Mouse (Mus musculus) E14TG2a.4 (cell line): Measurements from ENCODE around the gene Stag1.

Experiments used
- H3K27me3 ChIP-seq: 2 replicates; pipeline ENCODE4 v1.6.1; 2014; ENCODE audit warnings: low read length, control low read depth; ENCODE audit not compliant: insufficient read depth
- H3K36me3 ChIP-seq: 2 replicates; pipeline ENCODE4 v1.6.1; 2014; ENCODE audit warnings: low read length, control low read depth; ENCODE audit not compliant: insufficient read depth
- H3K4me1 ChIP-seq: replicated peaks from 2 replicates; pipeline ENCODE4 v1.6.1; 2014; ENCODE audit warnings: low read depth, low read length, control low read depth
- H3K4me3 ChIP-seq: replicated peaks from 2 replicates; pipeline ENCODE4 v1.5.1; 2014; ENCODE audit warnings: mild to moderate bottlenecking, low read length
- H3K9me3 ChIP-seq: 2 replicates; pipeline ENCODE4 v1.6.1; 2014; ENCODE audit warnings: low read length, control low read depth
- CTCF ChIP-seq: conservative IDR thresholded peaks from 2 replicates; pipeline ENCODE4 v1.5.1; 2014; ENCODE audit warnings: low read length
- NANOG ChIP-seq: IDR thresholded peaks from 2 replicates; pipeline ENCODE4 v1.6.1; 2014; ENCODE audit warnings: borderline replicate concordance, low read length, mixed read lengths
- POU5F1 ChIP-seq: IDR thresholded peaks from 2 replicates; pipeline ENCODE4 v1.6.1; 2014; ENCODE audit warnings: low read length, borderline replicate concordance

Stag1 gene

DNA sequence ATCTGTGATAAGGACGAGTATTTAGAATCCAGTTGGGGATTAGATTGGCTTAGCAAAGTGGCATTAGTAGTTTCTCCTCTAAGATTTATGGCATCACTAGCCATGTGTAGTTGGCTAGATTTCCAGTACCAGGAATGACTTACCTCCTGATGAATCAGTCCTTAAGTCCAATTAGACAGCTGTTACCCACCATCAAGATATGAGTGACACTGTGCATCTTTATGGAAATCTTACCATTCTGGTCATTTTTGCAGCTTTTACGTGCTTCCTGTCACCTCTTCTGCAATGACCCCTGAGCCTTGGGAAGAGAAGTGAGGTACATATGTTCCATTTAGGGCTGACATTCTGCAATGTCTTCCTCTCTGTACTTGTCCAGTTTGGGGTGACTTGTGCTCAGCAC, 28.7 kb downstream of the Stag1 start:
- Histone ChIP-seq H3K4me1 (no peaks in the 10 kb centered on the region), H3K36me3 (no peaks in the 10 kb centered on the region), H3K27me3 (peaks cover 4% of the 10 kb centered on the region; the same call in 1 of the 2 replicates), H3K9me3 (no peaks in the 10 kb centered on the region), H3K4me3 (no peak overlapping the region)
- TF ChIP-seq NANOG (no peak), CTCF (no peak), POU5F1 (no peak)

DNA sequence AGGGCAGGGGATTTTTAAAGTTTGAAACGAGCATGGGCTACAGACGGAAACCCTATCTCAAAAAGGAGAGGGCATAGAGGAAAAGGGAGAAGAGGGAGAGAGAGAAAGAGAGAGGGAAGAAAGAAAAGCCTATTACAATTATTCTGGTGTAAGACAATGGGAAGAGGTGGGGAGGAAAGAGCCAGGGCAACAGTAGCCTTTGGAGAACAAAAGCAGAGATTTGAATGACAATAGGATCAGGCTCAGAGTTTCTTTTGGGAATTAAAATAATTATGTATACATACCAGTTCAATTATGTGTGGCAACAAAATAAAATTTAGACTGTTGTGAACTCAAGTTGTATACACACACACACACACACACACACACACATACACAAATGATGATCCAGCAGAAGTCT, 43.2 kb downstream of the Stag1 start:
- Histone ChIP-seq H3K9me3 (no peaks in the 10 kb centered on the region), H3K4me1 (peaks cover 44% of the 10 kb centered on the region), H3K4me3 (peak overlapping the region; percentile 20; the same call in 1 of the 2 replicates), H3K27me3 (no peaks in the 10 kb centered on the region), H3K36me3 (no peaks in the 10 kb centered on the region)
- TF ChIP-seq CTCF (no peak), POU5F1 (peak; percentile 74; the same call in 1 of the 2 replicates), NANOG (no peak)

DNA sequence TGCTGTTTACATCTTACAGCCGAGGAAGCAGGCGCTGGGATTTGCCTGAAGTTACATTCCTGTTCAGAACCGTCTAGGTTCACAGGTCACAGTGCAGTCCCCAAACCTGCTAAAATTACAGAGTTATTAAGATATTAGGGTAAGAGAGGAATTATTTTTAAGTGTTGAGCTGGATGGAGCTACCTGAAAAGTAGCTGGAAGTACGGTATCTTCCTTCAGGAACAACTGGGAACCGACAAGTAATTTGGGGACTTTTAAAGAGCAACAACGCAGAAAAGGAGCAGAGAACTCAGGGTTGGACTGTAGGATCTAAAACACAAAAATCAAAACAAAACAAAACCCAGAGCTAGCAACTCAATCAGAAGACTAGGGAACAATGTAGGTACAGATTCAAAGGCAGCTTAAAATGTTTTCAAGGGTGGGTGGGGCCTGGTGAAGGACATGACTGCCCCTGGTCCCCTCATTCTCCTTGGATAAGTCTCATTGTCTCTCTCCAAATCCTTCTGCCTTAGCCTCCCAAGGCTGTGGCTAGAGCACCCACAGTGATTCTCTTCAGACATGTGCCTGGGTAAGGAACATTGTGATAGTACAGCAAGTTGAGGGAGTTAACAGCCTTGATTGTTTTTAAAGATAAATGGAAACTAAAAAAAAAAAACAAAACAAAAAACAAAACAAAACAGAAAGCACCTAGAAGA, 43.9 kb downstream of the Stag1 start:
- TF ChIP-seq NANOG (no peak), CTCF (no peak), POU5F1 (no peak)
- Histone ChIP-seq H3K4me3 (peak overlapping the region; percentile 93), H3K27me3 (no peaks in the 10 kb centered on the region), H3K36me3 (no peaks in the 10 kb centered on the region), H3K9me3 (no peaks in the 10 kb centered on the region), H3K4me1 (peaks cover 50% of the 10 kb centered on the region)

DNA sequence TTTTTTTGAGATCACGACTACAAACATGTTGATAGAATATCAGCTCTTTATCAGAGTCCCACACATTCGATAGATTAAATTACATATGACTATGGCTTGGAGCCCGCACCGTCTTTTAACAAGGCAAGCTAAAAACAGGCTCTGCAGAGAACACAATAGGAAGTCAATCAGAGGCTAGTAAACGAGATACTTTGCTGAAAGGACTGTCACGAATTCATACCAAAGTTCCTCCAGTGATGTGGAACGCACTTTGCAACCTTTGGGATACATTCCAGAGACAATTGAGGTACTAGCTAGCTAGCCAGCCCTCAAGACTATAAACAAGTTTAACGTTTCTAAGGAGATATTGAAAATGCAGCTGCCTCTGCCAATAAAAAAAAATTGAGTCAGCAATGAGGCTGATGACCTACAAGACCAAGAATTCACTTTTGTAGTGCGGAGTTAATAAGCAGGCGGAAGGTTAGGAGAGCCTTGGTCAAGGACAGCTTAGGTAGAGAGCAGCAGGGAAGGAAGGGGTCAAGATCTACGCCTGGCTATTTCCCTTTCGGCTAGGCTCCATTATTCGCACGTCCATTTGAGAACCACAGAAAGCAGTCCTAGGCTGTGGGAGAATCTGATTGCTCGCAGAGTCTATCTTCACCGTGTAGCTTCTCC, 44.7 kb downstream of the Stag1 start:
- no peaks in the 10 kb centered on the region for H3K9me3 ChIP-seq
- H3K4me3 ChIP-seq = peak overlapping the region; percentile 93
- TF ChIP-seq POU5F1 (no peak), NANOG (no peak)
- H3K4me1 ChIP-seq = peaks cover 57% of the 10 kb centered on the region
- H3K27me3 ChIP-seq = no peaks in the 10 kb centered on the region
- no peaks in the 10 kb centered on the region for H3K36me3 ChIP-seq

DNA sequence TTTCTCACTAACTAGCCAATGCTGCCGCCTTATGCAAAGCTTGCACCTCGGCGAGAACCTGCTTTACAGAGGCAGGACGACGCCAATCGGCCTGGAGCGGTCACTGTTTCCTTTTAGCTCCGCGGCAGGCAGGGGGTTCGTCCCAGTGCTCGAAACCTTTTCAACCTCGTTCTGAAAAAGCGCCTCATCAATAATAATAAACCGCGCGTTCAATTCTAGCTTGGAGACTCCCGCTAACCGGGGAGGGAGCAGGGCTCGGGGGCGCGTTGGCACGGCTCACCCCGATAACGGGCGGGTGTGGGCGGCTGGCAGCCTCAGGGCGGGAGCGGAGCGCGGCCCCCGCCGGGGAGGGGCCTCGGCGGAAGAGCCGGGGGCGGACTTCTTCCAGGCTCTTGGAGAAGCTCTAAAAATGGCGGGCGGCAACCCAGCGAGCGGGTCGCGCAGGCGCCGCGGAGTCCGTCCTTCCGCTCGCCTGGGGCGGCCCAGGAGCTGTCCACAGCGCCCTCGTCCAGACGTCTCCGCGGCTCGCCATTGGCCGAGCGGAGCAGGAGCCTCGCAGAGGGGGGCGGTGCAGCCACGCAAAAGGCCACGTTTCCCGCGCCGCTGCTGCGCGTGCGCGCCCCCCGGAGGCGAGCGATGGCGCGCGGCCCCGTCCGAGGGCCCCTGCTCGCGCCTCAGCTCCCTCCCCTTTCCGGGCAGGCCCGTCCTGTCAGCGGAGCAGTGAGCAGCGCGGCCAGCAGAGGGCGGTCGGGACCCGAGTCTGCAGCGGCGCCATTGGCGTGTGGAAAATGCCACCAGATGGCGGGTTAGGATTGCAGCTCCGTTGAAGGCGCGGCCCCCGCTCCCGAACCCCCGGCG, 45.5 kb downstream of the Stag1 start:
- no peaks in the 10 kb centered on the region for H3K9me3 ChIP-seq
- no peaks in the 10 kb centered on the region for H3K36me3 ChIP-seq
- TF ChIP-seq NANOG = no peak
- 0 out of 2 replicates have a peak, but pooled peaks have one; percentile 7 for TF ChIP-seq CTCF
- no peak for TF ChIP-seq POU5F1
- H3K27me3 ChIP-seq = no peaks in the 10 kb centered on the region
- peak overlapping the region; percentile 93 for H3K4me3 ChIP-seq
- peaks cover 63% of the 10 kb centered on the region for H3K4me1 ChIP-seq

DNA sequence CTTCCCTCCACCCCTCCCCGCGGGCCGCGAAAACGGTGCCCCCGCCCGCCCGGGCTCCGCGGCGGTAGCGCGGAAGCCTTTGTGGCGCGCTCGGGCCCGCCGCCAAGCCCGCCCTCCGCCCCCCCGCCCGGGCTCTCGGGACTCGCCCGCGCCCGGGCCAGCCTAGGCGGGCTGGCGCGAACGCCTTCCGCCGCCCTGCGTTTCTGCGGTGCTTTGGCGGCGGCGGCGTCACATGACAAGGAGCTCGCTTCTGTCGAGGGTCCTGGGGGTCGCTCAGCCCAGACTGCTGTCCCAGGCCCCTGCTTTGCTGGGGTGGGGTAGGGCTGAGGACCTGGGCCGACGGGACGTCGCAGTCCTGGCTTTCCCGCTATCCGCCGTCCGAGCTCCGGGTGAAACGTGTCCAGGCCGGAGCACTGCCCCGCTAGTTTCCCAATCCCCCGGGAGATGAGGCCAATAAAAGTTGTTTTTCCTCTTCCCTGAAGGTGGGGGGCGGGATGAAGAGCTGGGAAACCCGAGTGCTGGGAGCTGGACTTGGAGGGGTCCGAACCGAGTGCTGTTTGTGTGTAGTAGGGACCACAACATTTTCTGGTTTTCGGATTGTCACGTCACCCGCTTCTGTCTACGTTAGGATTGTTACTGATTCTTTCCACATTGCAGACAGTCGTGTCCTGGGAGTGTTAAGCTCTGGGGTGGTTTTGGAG, 46.6 kb downstream of the Stag1 start:
- no peaks in the 10 kb centered on the region for H3K27me3 ChIP-seq
- no peaks in the 10 kb centered on the region for H3K9me3 ChIP-seq

DNA sequence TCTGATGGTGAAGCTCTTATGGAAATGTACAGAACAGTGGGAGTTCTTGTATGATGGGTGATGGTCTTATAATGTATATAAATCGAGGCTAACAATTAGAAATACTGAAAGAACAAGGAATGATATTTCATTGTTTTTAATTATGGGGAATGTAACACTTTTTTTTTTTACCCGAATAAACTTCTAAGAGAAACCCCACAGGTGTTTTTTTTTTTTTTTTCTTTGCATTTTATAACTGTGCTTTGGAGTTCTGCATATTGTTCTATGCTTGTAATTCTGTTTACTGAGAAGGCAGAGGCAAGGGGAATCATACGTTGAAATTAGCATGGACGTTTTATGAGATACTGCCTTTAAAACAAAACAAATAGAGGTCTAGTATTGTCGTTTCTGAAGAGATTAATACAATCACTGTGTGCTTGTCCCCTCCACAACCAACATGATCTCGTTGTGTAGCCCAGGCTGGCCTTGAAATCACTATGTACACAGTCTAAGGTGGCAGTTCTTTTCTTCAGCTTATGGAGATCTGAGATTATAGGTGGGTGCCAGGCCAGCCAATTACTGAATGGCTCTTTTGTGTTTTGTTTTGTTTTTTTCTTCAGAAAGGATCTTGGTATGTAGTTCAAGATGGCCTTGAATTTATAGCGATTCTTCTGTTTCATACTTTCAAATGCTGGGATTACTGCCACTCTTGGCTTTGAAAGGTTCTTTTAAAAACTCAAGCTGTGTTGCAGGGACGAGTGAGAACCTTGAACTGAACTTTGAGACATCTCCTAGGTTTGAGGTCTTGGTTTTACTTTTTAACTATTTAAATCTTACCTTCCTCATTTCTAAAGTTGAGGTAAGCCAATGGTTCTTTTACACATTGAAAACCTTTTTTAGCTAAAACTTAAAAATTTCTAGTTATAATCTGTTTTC, 47.7 kb downstream of the Stag1 start:
- no peaks in the 10 kb centered on the region for H3K9me3 ChIP-seq
- no peaks in the 10 kb centered on the region for H3K36me3 ChIP-seq
- peak overlapping the region; percentile 93 for H3K4me3 ChIP-seq
- H3K27me3 ChIP-seq = no peaks in the 10 kb centered on the region
- no peak for TF ChIP-seq CTCF
- no peak for TF ChIP-seq POU5F1
- no peak for TF ChIP-seq NANOG
- H3K4me1 ChIP-seq = peaks cover 60% of the 10 kb centered on the region

More for the DNA sequence above, 46.6 kb downstream of the Stag1 start:
- peak overlapping the region; percentile 93 for H3K4me3 ChIP-seq
- no peak for TF ChIP-seq POU5F1
- no peak for TF ChIP-seq CTCF
- no peak for TF ChIP-seq NANOG
- H3K36me3 ChIP-seq = no peaks in the 10 kb centered on the region
- H3K4me1 ChIP-seq = peaks cover 68% of the 10 kb centered on the region
